Mouse (Mus musculus): ENCODE results near the gene Zfp661. TPM values are rescaled to one million over a fixed set of nuclear protein-coding genes. Genes with fewer than 3 reads are reported as not detected.
A peak's percentile ranks its signal among the peaks of the same experiment; 100 is the strongest.

Gene Zfp661
- polyA plus RNA-seq, 1 experiment from 2014 or later = 4.0 TPM

DNA sequence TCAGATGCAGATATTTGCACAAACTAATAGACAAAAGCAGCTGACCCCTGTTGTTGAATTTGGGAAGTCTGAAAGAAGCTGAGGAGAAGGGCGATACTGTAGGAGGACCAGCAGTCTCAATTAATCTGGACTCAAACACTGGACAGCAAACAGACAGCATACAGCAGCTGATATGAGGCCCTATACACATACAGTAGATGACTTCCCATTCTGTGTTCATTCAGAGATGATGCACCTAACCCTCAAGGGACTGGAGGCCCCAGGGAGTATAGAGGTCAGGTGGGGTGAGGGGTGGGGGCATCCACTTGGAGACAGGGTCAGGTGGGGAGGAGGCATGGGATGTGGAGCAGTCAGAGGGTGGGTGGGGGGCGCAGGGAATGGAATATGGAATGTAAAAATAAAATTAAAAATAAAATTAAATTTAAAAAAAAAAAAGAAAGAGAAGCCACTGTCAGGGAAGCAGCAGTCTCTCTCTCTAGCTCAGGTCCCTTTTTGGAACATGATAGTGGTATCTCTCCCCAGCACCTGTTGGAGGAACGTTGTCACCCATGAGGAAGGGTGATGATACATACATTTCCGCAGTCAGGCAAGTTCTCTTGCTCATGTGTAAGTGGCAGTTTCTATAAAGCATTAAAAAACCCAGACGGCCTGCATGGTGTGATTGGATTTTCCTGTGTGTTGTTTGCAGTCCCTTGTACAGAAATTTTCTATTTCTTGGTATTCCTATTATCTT, 38.4 kb downstream of the Zfp661 start:
- WGBS = 75% methylated on average over 5 of the region's 5 CpGs
- H3K27ac ChIP-seq (ENCODE audit: low read depth) = no peak overlapping the region
- ATAC-seq (replicated peaks; ENCODE audit: low FRiP score, low TSS enrichment, low read depth) = no peak
- H3K4me3 ChIP-seq (ENCODE audit: low read depth, low read length) = no peak overlapping the region
- 0 out of 2 replicates have a peak, but pooled peaks cover 3% of the 10 kb centered on the region for H3K27me3 ChIP-seq (replicated peaks; ENCODE audit: control insufficient read depth, insufficient read depth, low read length)
- H3K9ac ChIP-seq (ENCODE audit: low read length) = no peak overlapping the region
- no peaks in the 10 kb centered on the region for H3K4me1 ChIP-seq (replicated peaks; ENCODE audit: control insufficient read depth, insufficient read depth, low read length)
- H3K4me2 ChIP-seq (ENCODE audit: low read length) = no peak overlapping the region
- no peaks in the 10 kb centered on the region for H3K36me3 ChIP-seq (ENCODE audit: control insufficient read depth, insufficient read depth, low read length)
- no peak for DNase-seq (ENCODE audit: low spot score)
- H3K9me3 ChIP-seq (ENCODE audit: control insufficient read depth, low read length) = no peaks in the 10 kb centered on the region

DNA sequence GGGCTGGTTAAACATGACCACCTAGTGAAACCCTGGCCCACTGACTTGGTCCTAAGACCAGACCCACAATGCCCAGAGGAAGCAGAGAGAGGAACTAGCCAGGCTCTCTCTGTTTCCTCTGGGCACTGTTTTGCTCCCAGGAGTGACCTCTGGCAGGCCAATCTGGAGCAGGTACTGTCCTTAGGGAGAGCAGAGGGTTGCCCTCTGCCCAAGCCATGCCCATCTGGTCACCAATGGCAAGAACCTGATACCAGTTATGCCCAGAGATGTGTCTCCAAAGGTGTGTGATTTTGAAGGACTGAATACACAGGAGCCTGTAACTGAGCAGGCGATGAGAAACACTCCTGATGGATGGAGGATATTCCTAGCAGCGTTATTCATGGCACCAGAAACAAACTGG, 45.2 kb downstream of the Zfp661 start:
- no peak overlapping the region for H3K4me3 ChIP-seq (ENCODE audit: low read depth, low read length)
- ATAC-seq (replicated peaks; ENCODE audit: low FRiP score, low TSS enrichment, low read depth) (no peak), DNase-seq (ENCODE audit: low spot score) (no peak)
- no peak overlapping the region for H3K4me2 ChIP-seq (ENCODE audit: low read length)
- peaks cover 52% of the 10 kb centered on the region for H3K27me3 ChIP-seq (replicated peaks; ENCODE audit: control insufficient read depth, insufficient read depth, low read length)
- H3K4me1 ChIP-seq (replicated peaks; ENCODE audit: control insufficient read depth, insufficient read depth, low read length) = no peaks in the 10 kb centered on the region
- H3K9me3 ChIP-seq (ENCODE audit: control insufficient read depth, low read length) = no peaks in the 10 kb centered on the region
- no peaks in the 10 kb centered on the region for H3K36me3 ChIP-seq (ENCODE audit: control insufficient read depth, insufficient read depth, low read length)
- no peak overlapping the region for H3K9ac ChIP-seq (ENCODE audit: low read length)
- no peak overlapping the region for H3K27ac ChIP-seq (ENCODE audit: low read depth)
- WGBS = 86% methylated on average over 2 of the region's 2 CpGs

DNA sequence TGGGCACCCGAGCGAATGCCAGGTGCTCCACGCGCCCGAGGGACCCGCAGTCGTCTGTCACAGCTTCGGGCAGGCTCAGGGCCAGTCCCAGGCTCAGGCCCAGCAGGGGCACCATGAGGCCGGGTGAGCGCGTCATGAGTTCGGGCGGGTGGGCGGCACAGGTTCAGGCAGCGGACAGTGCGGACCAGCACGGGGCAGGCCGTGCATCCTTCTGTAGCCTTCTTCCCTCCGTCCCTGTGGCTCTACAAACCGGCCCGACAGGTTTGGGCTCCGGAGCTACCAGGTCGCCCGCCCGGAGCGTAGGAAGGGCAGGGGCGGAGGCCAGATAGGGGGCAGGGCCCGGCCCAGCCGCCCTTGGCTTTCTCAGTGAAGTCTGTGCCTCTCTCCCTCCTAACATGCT, 45.7 kb downstream of the Zfp661 start, which contains the start of gene Prom2:
Gene Prom2 (minus strand): TSS at position 283 of the 400 bp plus-strand sequence.
- Histone ChIP-seq H3K4me3 (ENCODE audit: low read depth, low read length) (peak within 1 kb of the TSS; percentile 10; the same call in 1 of the 2 replicates), H3K36me3 (ENCODE audit: control insufficient read depth, insufficient read depth, low read length) (no peaks in the 10 kb centered on the region), H3K27ac (ENCODE audit: low read depth) (no peak within 1 kb of the TSS), H3K9ac (ENCODE audit: low read length) (no peak within 1 kb of the TSS), H3K4me2 (ENCODE audit: low read length) (peak within 1 kb of the TSS; percentile 35), H3K4me1 (replicated peaks; ENCODE audit: control insufficient read depth, insufficient read depth, low read length) (no peaks in the 10 kb centered on the region), H3K27me3 (replicated peaks; ENCODE audit: control insufficient read depth, insufficient read depth, low read length) (peaks cover 52% of the 10 kb centered on the region), H3K9me3 (ENCODE audit: control insufficient read depth, low read length) (no peaks in the 10 kb centered on the region)
- peak; percentile 82 for ATAC-seq (replicated peaks; ENCODE audit: low FRiP score, low TSS enrichment, low read depth)
- DNase-seq (ENCODE audit: low spot score) = peak; percentile 72
- 3% methylated on average over 28 of the region's 29 CpGs for WGBS

DNA sequence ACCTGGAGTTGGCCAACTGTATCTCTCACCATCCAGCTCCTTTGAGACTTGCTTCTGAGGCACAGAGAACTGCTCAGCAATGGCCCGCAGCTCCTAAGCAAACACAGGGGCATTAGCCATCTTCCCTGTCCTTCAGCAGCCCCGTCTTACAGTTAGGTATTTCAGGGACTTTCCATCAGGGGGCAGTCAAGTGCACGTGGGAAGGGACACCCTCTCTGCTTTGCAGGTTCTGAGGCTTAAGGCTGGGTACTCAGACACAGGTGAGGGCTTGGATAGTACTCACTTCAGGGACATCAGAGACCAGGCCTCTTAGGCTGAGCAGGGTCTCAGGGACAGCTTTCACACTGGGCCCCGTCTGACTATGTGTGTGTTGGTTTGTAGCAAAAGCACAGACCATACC, 47.4 kb downstream of the Zfp661 start:
- no peaks in the 10 kb centered on the region for H3K9me3 ChIP-seq (ENCODE audit: control insufficient read depth, low read length)
- H3K36me3 ChIP-seq (ENCODE audit: control insufficient read depth, insufficient read depth, low read length) = no peaks in the 10 kb centered on the region
- 22% methylated on average over 4 of the region's 4 CpGs for WGBS
- ATAC-seq (replicated peaks; ENCODE audit: low FRiP score, low TSS enrichment, low read depth) = no peak
- H3K27ac ChIP-seq (ENCODE audit: low read depth) = no peak overlapping the region
- peaks cover 52% of the 10 kb centered on the region for H3K27me3 ChIP-seq (replicated peaks; ENCODE audit: control insufficient read depth, insufficient read depth, low read length)
- H3K4me1 ChIP-seq (replicated peaks; ENCODE audit: control insufficient read depth, insufficient read depth, low read length) = no peaks in the 10 kb centered on the region
- no peak overlapping the region for H3K4me2 ChIP-seq (ENCODE audit: low read length)
- no peak overlapping the region for H3K9ac ChIP-seq (ENCODE audit: low read length)
- no peak overlapping the region for H3K4me3 ChIP-seq (ENCODE audit: low read depth, low read length)
- DNase-seq (ENCODE audit: low spot score) = no peak

DNA sequence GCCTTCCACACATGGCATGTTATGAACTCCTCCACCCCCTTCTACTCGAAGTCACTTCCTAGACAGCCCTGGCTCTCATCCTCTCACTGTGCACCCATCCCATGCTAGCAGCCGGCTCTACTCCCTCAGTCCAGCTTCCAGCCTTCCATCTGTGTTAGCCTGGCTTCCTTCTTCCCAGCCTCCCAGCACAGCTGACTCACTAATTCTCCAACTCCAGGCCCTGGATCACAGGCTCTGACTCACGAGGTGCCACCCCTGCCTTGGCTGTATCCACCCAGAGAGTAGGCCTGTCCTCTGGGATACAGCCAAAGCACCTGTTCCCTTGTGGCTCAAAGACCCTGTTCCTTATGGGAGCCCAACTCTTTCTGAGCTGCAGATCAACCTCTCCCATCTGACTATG, 49.3 kb downstream of the Zfp661 start:
- no peak overlapping the region for H3K4me3 ChIP-seq (ENCODE audit: low read depth, low read length)
- no peak for DNase-seq (ENCODE audit: low spot score)
- WGBS = 60% methylated on average over 3 of the region's 3 CpGs
- no peaks in the 10 kb centered on the region for H3K36me3 ChIP-seq (ENCODE audit: control insufficient read depth, insufficient read depth, low read length)
- H3K4me1 ChIP-seq (replicated peaks; ENCODE audit: control insufficient read depth, insufficient read depth, low read length) = no peaks in the 10 kb centered on the region
- H3K9ac ChIP-seq (ENCODE audit: low read length) = no peak overlapping the region
- H3K27ac ChIP-seq (ENCODE audit: low read depth) = no peak overlapping the region
- ATAC-seq (replicated peaks; ENCODE audit: low FRiP score, low TSS enrichment, low read depth) = no peak
- H3K4me2 ChIP-seq (ENCODE audit: low read length) = no peak overlapping the region
- H3K27me3 ChIP-seq (replicated peaks; ENCODE audit: control insufficient read depth, insufficient read depth, low read length) = peaks cover 42% of the 10 kb centered on the region
- H3K9me3 ChIP-seq (ENCODE audit: control insufficient read depth, low read length) = no peaks in the 10 kb centered on the region

DNA sequence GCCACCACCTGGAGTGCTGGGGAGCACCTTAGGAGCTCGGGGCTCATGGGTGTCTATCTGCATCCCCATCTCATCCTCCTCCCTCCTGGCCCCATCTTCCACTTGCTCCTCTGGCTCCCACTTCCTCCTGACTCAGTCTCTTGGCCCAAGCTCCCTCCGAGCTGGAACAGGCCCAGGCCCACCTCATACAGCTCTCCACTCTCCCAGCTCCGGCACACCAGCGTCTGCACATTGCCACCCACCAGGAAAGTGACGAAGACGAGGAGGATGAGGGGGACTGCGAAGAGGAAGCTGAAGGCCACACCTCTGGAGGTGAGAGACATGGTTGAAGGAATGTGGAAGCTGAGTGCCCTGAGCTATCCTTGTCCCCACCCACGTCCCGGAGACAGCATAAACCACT, 51.5 kb downstream of the Zfp661 start:
- Histone ChIP-seq H3K4me2 (ENCODE audit: low read length) (no peak overlapping the region), H3K27me3 (replicated peaks; ENCODE audit: control insufficient read depth, insufficient read depth, low read length) (peaks cover 20% of the 10 kb centered on the region)
- 84% methylated on average over 9 of the region's 9 CpGs for WGBS

DNA sequence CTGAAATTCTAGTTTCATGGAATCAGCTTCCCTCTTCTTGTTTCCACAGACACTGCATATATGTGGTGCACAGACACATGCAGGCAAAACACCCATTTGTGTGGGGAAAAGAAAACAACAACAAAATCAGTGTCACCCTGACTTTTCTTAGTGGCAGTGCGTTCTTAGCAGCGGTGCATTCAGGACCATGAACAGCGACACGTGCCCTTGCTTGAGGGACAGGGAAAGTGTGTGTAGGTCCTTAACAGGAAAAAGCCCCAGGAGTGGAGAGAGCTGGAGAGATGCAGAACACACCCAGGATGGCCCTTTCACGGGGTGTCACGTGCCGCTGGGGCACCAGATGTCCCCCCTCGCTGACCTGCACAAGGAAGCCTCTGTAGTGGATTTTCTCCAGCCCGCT, 54.5 kb downstream of the Zfp661 start:
- Histone ChIP-seq H3K36me3 (ENCODE audit: control insufficient read depth, insufficient read depth, low read length) (no peaks in the 10 kb centered on the region), H3K4me3 (ENCODE audit: low read depth, low read length) (no peak overlapping the region), H3K27me3 (replicated peaks; ENCODE audit: control insufficient read depth, insufficient read depth, low read length) (no peaks in the 10 kb centered on the region), H3K9ac (ENCODE audit: low read length) (no peak overlapping the region), H3K4me2 (ENCODE audit: low read length) (no peak overlapping the region), H3K27ac (ENCODE audit: low read depth) (no peak overlapping the region), H3K4me1 (replicated peaks; ENCODE audit: control insufficient read depth, insufficient read depth, low read length) (no peaks in the 10 kb centered on the region), H3K9me3 (ENCODE audit: control insufficient read depth, low read length) (no peaks in the 10 kb centered on the region)
- ATAC-seq (replicated peaks; ENCODE audit: low FRiP score, low TSS enrichment, low read depth) (no peak), DNase-seq (ENCODE audit: low spot score) (peak; percentile 79)
- 12% methylated on average over 9 of the region's 9 CpGs for WGBS

More for the DNA sequence above, 51.5 kb downstream of the Zfp661 start:
- H3K9ac ChIP-seq (ENCODE audit: low read length) = no peak overlapping the region
- ATAC-seq (replicated peaks; ENCODE audit: low FRiP score, low TSS enrichment, low read depth) (no peak), DNase-seq (ENCODE audit: low spot score) (no peak)
- H3K36me3 ChIP-seq (ENCODE audit: control insufficient read depth, insufficient read depth, low read length) = no peaks in the 10 kb centered on the region
- no peaks in the 10 kb centered on the region for H3K4me1 ChIP-seq (replicated peaks; ENCODE audit: control insufficient read depth, insufficient read depth, low read length)
- H3K4me3 ChIP-seq (ENCODE audit: low read depth, low read length) = no peak overlapping the region
- H3K27ac ChIP-seq (ENCODE audit: low read depth) = no peak overlapping the region
- no peaks in the 10 kb centered on the region for H3K9me3 ChIP-seq (ENCODE audit: control insufficient read depth, low read length)

DNA sequence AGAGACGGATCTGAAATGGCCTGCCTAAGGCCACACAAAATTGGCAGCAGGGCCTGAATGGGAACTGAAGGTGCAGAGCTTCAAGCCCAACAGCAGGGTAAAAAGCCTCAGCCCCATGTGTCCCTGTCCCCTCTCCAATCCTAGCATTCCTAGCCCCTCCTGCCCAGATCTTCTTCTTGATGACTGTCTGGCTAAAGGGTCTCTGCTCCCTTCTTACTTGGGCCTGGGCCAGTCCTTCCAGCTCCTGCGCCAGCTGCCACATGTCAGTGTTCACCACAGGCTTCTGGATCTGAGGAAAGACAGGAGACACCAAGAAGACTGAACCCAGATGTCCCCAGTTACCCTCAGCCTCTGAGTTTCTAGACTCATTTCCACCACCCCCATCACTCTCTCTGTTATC, 55.3 kb downstream of the Zfp661 start:
- DNase-seq (ENCODE audit: low spot score) (no peak), ATAC-seq (replicated peaks; ENCODE audit: low FRiP score, low TSS enrichment, low read depth) (no peak)
- no peaks in the 10 kb centered on the region for H3K9me3 ChIP-seq (ENCODE audit: control insufficient read depth, low read length)
- no peak overlapping the region for H3K9ac ChIP-seq (ENCODE audit: low read length)
- no peak overlapping the region for H3K4me3 ChIP-seq (ENCODE audit: low read depth, low read length)
- H3K27ac ChIP-seq (ENCODE audit: low read depth) = no peak overlapping the region
- 89% methylated on average over 2 of the region's 2 CpGs for WGBS
- H3K36me3 ChIP-seq (ENCODE audit: control insufficient read depth, insufficient read depth, low read length) = no peaks in the 10 kb centered on the region
- H3K4me2 ChIP-seq (ENCODE audit: low read length) = no peak overlapping the region
- no peaks in the 10 kb centered on the region for H3K4me1 ChIP-seq (replicated peaks; ENCODE audit: control insufficient read depth, insufficient read depth, low read length)
- H3K27me3 ChIP-seq (replicated peaks; ENCODE audit: control insufficient read depth, insufficient read depth, low read length) = no peaks in the 10 kb centered on the region

DNA sequence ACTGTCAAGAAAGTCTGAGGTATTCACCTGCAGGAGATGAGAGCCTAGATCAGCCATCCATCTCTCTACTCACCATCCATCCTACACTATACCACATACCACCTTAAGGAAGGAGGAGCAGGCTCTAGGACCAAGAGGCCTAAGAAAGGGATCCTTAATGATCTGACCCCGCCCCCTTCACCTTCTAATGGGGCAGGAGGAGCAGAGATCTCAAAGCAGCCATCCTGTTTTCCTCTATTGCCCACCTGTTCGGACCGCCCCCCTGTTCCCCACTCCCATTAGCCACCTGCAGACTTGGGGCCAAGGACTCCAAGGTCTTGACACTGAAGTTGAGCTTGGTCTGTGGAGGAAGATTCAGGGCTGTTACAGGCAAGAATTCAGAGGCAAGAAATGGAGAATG, 56.5 kb downstream of the Zfp661 start:
- ATAC-seq (replicated peaks; ENCODE audit: low FRiP score, low TSS enrichment, low read depth) = no peak
- no peaks in the 10 kb centered on the region for H3K36me3 ChIP-seq (ENCODE audit: control insufficient read depth, insufficient read depth, low read length)
- no peaks in the 10 kb centered on the region for H3K9me3 ChIP-seq (ENCODE audit: control insufficient read depth, low read length)
- H3K4me2 ChIP-seq (ENCODE audit: low read length) = no peak overlapping the region
- no peaks in the 10 kb centered on the region for H3K4me1 ChIP-seq (replicated peaks; ENCODE audit: control insufficient read depth, insufficient read depth, low read length)
- WGBS = 76% methylated on average over 3 of the region's 3 CpGs
- no peak for DNase-seq (ENCODE audit: low spot score)
- no peak overlapping the region for H3K4me3 ChIP-seq (ENCODE audit: low read depth, low read length)
- no peaks in the 10 kb centered on the region for H3K27me3 ChIP-seq (replicated peaks; ENCODE audit: control insufficient read depth, insufficient read depth, low read length)
- no peak overlapping the region for H3K27ac ChIP-seq (ENCODE audit: low read depth)
- H3K9ac ChIP-seq (ENCODE audit: low read length) = no peak overlapping the region

Data from intestine, embryonic 14.5 days (tissue).